Mouse (Mus musculus): ENCODE measurements at regions not wholly inside any gene's neighbourhood (a gene's known extent, or its start where the extent isn't known, plus 50 kb on each side); places are given as distances from the start of the nearest gene placed in this dataset.

GRCm38 (mm10) chr12:110379721-110380120, 67.2 kb upstream of the Ppp2r5c start:
- TF ChIP-seq CTCF (conservative IDR thresholded peaks at IDR 0.05; ENCODE audit: low read length) (no peak), POU5F1 (IDR thresholded peaks at IDR 0.05; ENCODE audit: borderline replicate concordance, low read length) (no peak), NANOG (IDR thresholded peaks at IDR 0.05; ENCODE audit: borderline replicate concordance, low read length) (no peak)

Measured in E14TG2a.4 (cell line).